Mouse (Mus musculus) thymus, adult 2 months (tissue): ENCODE measurements around the gene Mogat2. TPM values are rescaled to one million over a fixed set of nuclear protein-coding genes. Genes with fewer than 3 reads are reported as not detected.

ENCODE experiments used
- DNase-seq: peaks from one replicate; pipeline ENCODE4 v3.0.0; 2021
- H3K27ac ChIP-seq: fragments of 200-500 bp; 2 replicates; pipeline ENCODE4 v1.5.1; 2012; ENCODE audit warnings: low read length, control low read depth; ENCODE audit not compliant: control insufficient read depth, insufficient read depth
- H3K27me3 ChIP-seq: fragments of 200-500 bp; 2 replicates; pipeline ENCODE4 v1.6.1; 2012; ENCODE audit warnings: mild to moderate bottlenecking, low read length, moderate library complexity, mixed read lengths; ENCODE audit not compliant: control insufficient read depth, insufficient read depth
- H3K36me3 ChIP-seq: fragments of 200-500 bp; 2 replicates; pipeline ENCODE4 v1.6.1; 2012; ENCODE audit warnings: mild to moderate bottlenecking, low read length, moderate library complexity; ENCODE audit not compliant: control insufficient read depth, insufficient read depth
- H3K4me1 ChIP-seq: fragments of 200-500 bp; replicated peaks from 2 replicates; pipeline ENCODE4 v1.6.1; 2012; ENCODE audit warnings: low read length; ENCODE audit not compliant: control insufficient read depth, insufficient read depth
- H3K4me3 ChIP-seq: fragments of 200-500 bp; 2 replicates; pipeline ENCODE4 v1.5.1; 2012; ENCODE audit warnings: mild to moderate bottlenecking, low read length, control low read depth, moderate library complexity; ENCODE audit not compliant: control insufficient read depth, insufficient read depth
- CTCF ChIP-seq: fragments of 200-500 bp; IDR thresholded peaks from 2 replicates; pipeline ENCODE4 v1.5.1; 2012; ENCODE audit warnings: mild to moderate bottlenecking, control low read depth, low read length, moderate library complexity, borderline replicate concordance; ENCODE audit not compliant: control insufficient read depth, poor library complexity, insufficient read depth; ENCODE audit errors: extremely low read depth
- POLR2A ChIP-seq: fragments of 200-500 bp; IDR thresholded peaks from 2 replicates; pipeline ENCODE4 v1.6.1; 2012; ENCODE audit warnings: mild to moderate bottlenecking, low read length, control low read depth, moderate library complexity; ENCODE audit not compliant: control insufficient read depth, poor library complexity, insufficient read depth; ENCODE audit errors: extremely low read depth
- WGBS: fragments of 180-500 bp; shearing (Covaris S2); methylation state at CpG from one replicate; pipeline ENCODE4 v1.1.7; 2018; 5-methylcytosine and 5-hydroxymethylcytosine counted together
- polyA plus RNA-seq: library from polyadenylated mRNA; depleted of rRNA; stranded (reverse); fragments of >200 nt; gene quantifications from 2 replicates; pipeline ENCODE4 v1.2.3, GENCODE M21; 2012

Mogat2 gene
- polyA plus RNA-seq, 1 experiment, result 0.32 TPM

- DNase-seq, result no peak
- peaks cover 8% of the 10 kb centered on the region for H3K4me1 ChIP-seq
- 94% methylated on average over 1 of the region's 1 CpGs for WGBS
- no peak overlapping the region for H3K4me3 ChIP-seq
- TF ChIP-seq POLR2A (no peak), CTCF (no peak)
- H3K27ac ChIP-seq, result no peak overlapping the region
- no peaks in the 10 kb centered on the region for H3K27me3 ChIP-seq
- no peaks in the 10 kb centered on the region for H3K36me3 ChIP-seq
Measured at GRCm38 (mm10) chr7:99180162-99180561, 58.3 kb downstream of the Mogat2 start.

- Histone ChIP-seq H3K27me3 (no peaks in the 10 kb centered on the region), H3K27ac (no peak overlapping the region), H3K36me3 (no peaks in the 10 kb centered on the region), H3K4me3 (no peak overlapping the region), H3K4me1 (peaks cover 8% of the 10 kb centered on the region)
- TF ChIP-seq POLR2A, result no peak
- no peak for TF ChIP-seq CTCF
- no peak for DNase-seq
- 97% methylated on average over 9 of the region's 9 CpGs for WGBS
Measured at GRCm38 (mm10) chr7:99179271-99179670, 59.1 kb downstream of the Mogat2 start.

- H3K27me3 ChIP-seq, result no peaks in the 10 kb centered on the region
- peaks cover 7% of the 10 kb centered on the region for H3K4me1 ChIP-seq
- no peaks in the 10 kb centered on the region for H3K36me3 ChIP-seq
- no peak for DNase-seq
- TF ChIP-seq POLR2A (no peak), CTCF (no peak)
- 96% methylated on average over 5 of the region's 5 CpGs for WGBS
- no peak overlapping the region for H3K4me3 ChIP-seq
- no peak overlapping the region for H3K27ac ChIP-seq
Measured at GRCm38 (mm10) chr7:99177386-99177785, 61.0 kb downstream of the Mogat2 start.

GRCm38 (mm10) chr7:99175666-99176065 lies 62.8 kb downstream of the Mogat2 start:
- H3K36me3 ChIP-seq, result no peaks in the 10 kb centered on the region
- H3K27ac ChIP-seq, result no peak overlapping the region
- WGBS, result 92% methylated on average over 9 of the region's 9 CpGs
- 0 out of 2 replicates have a peak, but pooled peaks cover 2% of the 10 kb centered on the region for H3K4me1 ChIP-seq
- no peak overlapping the region for H3K4me3 ChIP-seq
- DNase-seq, result no peak
- no peaks in the 10 kb centered on the region for H3K27me3 ChIP-seq
- no peak for TF ChIP-seq POLR2A
- TF ChIP-seq CTCF, result no peak

DNA sequence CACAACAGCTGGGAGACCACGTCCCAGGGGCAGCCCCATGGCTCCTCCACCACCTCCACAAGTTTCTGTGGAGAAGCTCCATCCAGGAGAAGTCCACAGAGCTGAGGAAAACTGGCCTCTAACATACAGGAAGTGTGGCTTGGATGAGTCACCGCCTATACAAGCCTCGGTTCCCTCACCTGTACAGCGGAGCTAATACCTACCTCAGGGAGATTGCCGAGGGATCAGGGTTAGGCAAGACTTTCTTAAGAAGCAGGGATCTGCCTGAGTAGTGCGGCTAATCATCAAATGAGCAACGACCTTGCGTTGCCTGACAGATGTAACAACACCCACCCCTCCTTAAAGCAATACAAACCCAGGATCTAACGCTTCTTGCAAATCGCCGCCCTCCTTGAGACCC lies 63.3 kb downstream of the Mogat2 start:
- Histone ChIP-seq H3K27me3 (no peaks in the 10 kb centered on the region), H3K36me3 (no peaks in the 10 kb centered on the region), H3K4me3 (no peak overlapping the region), H3K4me1 (0 out of 2 replicates have a peak, but pooled peaks cover 2% of the 10 kb centered on the region), H3K27ac (no peak overlapping the region)
- TF ChIP-seq POLR2A, result no peak
- no peak for TF ChIP-seq CTCF
- WGBS, result 81% methylated on average over 11 of the region's 11 CpGs
- DNase-seq, result no peak

DNA sequence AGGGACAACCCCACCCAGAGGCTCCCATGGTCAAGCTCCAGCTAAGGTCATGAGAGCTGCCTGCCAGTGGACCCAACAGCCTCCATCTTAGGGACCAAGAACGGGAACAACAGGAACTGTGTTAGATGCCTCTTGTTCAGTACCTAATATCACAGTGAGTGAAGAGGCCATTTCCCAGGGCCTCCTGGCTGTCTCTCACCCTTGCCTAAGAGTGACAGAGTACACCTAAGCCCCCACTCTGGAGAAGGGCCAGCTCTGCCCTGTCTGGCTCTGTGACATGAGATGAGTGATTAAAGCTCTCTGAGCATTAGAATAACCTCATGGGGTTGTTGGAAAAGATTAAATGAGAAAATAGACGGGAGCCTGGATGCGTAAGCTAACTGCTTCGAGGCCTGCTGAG lies 64.4 kb downstream of the Mogat2 start:
- TF ChIP-seq CTCF (no peak), POLR2A (no peak)
- 0 out of 2 replicates have a peak, but pooled peaks cover 2% of the 10 kb centered on the region for H3K4me1 ChIP-seq
- 96% methylated on average over 4 of the region's 4 CpGs for WGBS
- H3K36me3 ChIP-seq, result no peaks in the 10 kb centered on the region
- no peak overlapping the region for H3K4me3 ChIP-seq
- DNase-seq, result no peak
- H3K27ac ChIP-seq, result no peak overlapping the region
- no peaks in the 10 kb centered on the region for H3K27me3 ChIP-seq

DNA sequence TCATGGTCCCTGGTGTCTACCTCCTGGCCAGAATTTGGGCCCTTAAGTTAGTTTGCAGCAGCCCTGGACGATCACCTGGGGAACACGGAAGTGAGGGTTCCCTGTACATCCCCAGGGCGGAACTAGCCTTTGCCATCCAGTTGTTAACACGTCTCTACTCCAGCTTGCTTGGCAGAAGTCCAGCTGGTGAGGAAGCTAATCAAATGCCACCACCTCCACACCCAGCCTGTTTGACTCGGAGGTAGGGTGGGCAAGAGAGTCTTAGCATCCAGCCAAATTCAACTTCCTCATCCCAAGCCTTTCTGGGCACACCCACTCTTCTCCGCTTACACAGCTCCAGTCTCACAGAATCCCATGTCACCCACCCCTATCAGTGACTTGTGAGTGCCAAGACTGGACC lies 65.5 kb downstream of the Mogat2 start:
- 56% methylated on average over 6 of the region's 6 CpGs for WGBS
- Histone ChIP-seq H3K27ac (no peak overlapping the region), H3K36me3 (no peaks in the 10 kb centered on the region), H3K27me3 (no peaks in the 10 kb centered on the region), H3K4me1 (0 out of 2 replicates have a peak, but pooled peaks cover 2% of the 10 kb centered on the region), H3K4me3 (no peak overlapping the region)
- TF ChIP-seq CTCF (no peak), POLR2A (no peak)
- no peak for DNase-seq
